In genomic region chr10:88380430-88381060, GRCm38 (mm10) we compare ENCODE assay signal across 8 mouse cellular contexts. TPM values are rescaled to one million over a fixed set of nuclear protein-coding genes. Genes with fewer than 3 reads are reported as not detected.
A peak's percentile ranks its signal among the peaks of the same experiment; 100 is the strongest.
DNase-seq lines count a peak whose midpoint lies in the region; ATAC-seq and TF ChIP-seq lines count a peak whose summit lies in the region.

No protein-coding gene starts in this region.

- DNase-seq in 3134 (ENCODE audit: extremely low read depth, insufficient read length, low spot score), result peak; percentile 20
- no peak for DNase-seq in ES-E14 (ENCODE audit: low read depth, low spot score)
- peak; percentile 28 for DNase-seq in gastrocnemius, postnatal 14 days
- DNase-seq in kidney, postnatal 10 days, result peak; percentile 33
- DNase-seq in left cerebral cortex, postnatal 14 days (ENCODE audit: low spot score in 2 of 2), result no peak

- peak overlapping the region; percentile 83 for H3K4me2 ChIP-seq in neural tube, embryonic 15.5 days

- H3K27ac ChIP-seq in ES-E14 (ENCODE audit: insufficient read depth, low read depth, low read length, poor library complexity, severe bottlenecking), result no peak overlapping the region
- peak overlapping the region; percentile 87 for H3K27ac ChIP-seq in neural tube, embryonic 15.5 days (replicated peaks)

- H3K4me1 ChIP-seq in ES-E14 (ENCODE audit: control insufficient read depth in 2 of 2, insufficient read depth in 2 of 2, low read length in 2 of 2, poor library complexity in 1 of 2), result peaks cover 3 to 8% of the 10 kb centered on the region in 2 experiments; a peak in 1 of 4 replicates
- peaks cover 28% of the 10 kb centered on the region for H3K4me1 ChIP-seq in neural tube, embryonic 15.5 days

- intact Hi-C loops in gastrocnemius, postnatal 14 days (cut with DNase I; ENCODE audit: low total_unique reads), result no loop called here
- intact Hi-C loops in left cerebral cortex, postnatal 14 days (cut with DNase I), result no loop called here

- WGBS in neural tube, embryonic 15.5 days, result 53% methylated on average over 14 of the region's 14 CpGs

- H3K9me3 ChIP-seq in ES-E14 (ENCODE audit: control insufficient read depth, insufficient read depth, low read depth, low read length), result no peaks in the 10 kb centered on the region
- no peaks in the 10 kb centered on the region for H3K9me3 ChIP-seq in neural tube, embryonic 15.5 days (replicated peaks)

- no peaks in the 10 kb centered on the region for H3K27me3 ChIP-seq in neural tube, embryonic 15.5 days (replicated peaks)

- H3K36me3 ChIP-seq in ES-E14 (ENCODE audit: control insufficient read depth, insufficient read depth, low read length, poor library complexity, severe bottlenecking), result no peaks in the 10 kb centered on the region
- no peaks in the 10 kb centered on the region for H3K36me3 ChIP-seq in neural tube, embryonic 15.5 days

- peak overlapping the region; percentile 33; the same call in 1 of the 2 replicates for H3K9ac ChIP-seq in ES-E14 (ENCODE audit: insufficient read depth, low read depth, low read length, poor library complexity, severe bottlenecking)
- peak overlapping the region; percentile 92 for H3K9ac ChIP-seq in neural tube, embryonic 15.5 days (replicated peaks)

- in situ Hi-C loops in ES-E14 (cut with MboI; ENCODE audit: low sequenced_read_pairs in 2 of 2, unreplicated experiment in 2 of 2), result no loop called here

- ATAC-seq in neural tube, embryonic 15.5 days (ENCODE audit: low FRiP score), result no peak
- ATAC-seq in activated CD4-positive, CD25-positive, alpha-beta regulatory T cell, adult 4 months, result no peak
- ATAC-seq in inflammation-experienced regulatory T-cells, adult 6 months, result no peak

- H3K4me3 ChIP-seq in ES-E14 (ENCODE audit: insufficient read depth in 1 of 2, low read depth in 1 of 2, low read length in 2 of 2, poor library complexity in 1 of 2, severe bottlenecking in 1 of 2), result peak overlapping the region; percentile 79 to 86
- H3K4me3 ChIP-seq in neural tube, embryonic 15.5 days (replicated peaks), result peak overlapping the region; percentile 85

TF ChIP-seq in ES-E14, 5 proteins besides CTCF, POLR2A, EP300 and RAD21:
- TF ChIP-seq ZC3H11A (IDR thresholded peaks at IDR 0.05; ENCODE audit: borderline replicate concordance, low read depth, low read length), result no peak
- no peak for TF ChIP-seq ZNF384 (IDR thresholded peaks at IDR 0.05; ENCODE audit: low read depth, low read length)

RNA-seq across cellular contexts. Expression of gene Gnptab, which starts 1.6 kb away (rescaled TPM):
- 25.1 and 34.0 TPM in 2 replicates for total RNA-seq in ES-E14 (2012; rRNA removed)
- total RNA-seq in gastrocnemius, postnatal 14 days (2021), result 10 to 100 TPM in 1 of 2 experiments, 1 to 10 TPM in 1; 9.2 to 10.3 TPM
- polyA plus RNA-seq in neural tube, embryonic 15.5 days (2015; fragmentation: Nextera tagmentation; extraction: Ambion mirVana), result 16.5 and 19.6 TPM in 2 replicates
- 10 to 100 TPM; 81.4 to 93.4 TPM for total RNA-seq in left cerebral cortex, postnatal 14 days (2021)
- 1 to 10 TPM; 3.4 to 4.8 TPM for polyA plus RNA-seq in activated CD4-positive, CD25-positive, alpha-beta regulatory T cell, adult 4 months (2017; shearing (Covaris generic))
- 1 to 10 TPM; 6.5 to 9.1 (median 6.8) TPM for polyA plus RNA-seq in inflammation-experienced regulatory T-cells, adult 6 months (2017; shearing (Covaris generic))

RNA-seq across cellular contexts. Expression of gene Dram1, which starts 1.7 kb away (rescaled TPM):
- 1.3 and 3.3 TPM in 2 replicates for total RNA-seq in ES-E14 (2012; rRNA removed)
- total RNA-seq in gastrocnemius, postnatal 14 days (2021), result 1 to 10 TPM; 1.3 to 1.7 TPM
- polyA plus RNA-seq in neural tube, embryonic 15.5 days (2015; fragmentation: Nextera tagmentation; extraction: Ambion mirVana), result 0.87 and 1.8 TPM in 2 replicates
- 1 to 10 TPM in 1 of 2 experiments, under 1 TPM in 1; 0.85 to 1.5 TPM for total RNA-seq in left cerebral cortex, postnatal 14 days (2021)
- polyA plus RNA-seq in activated CD4-positive, CD25-positive, alpha-beta regulatory T cell, adult 4 months (2017; shearing (Covaris generic)), result under 1 TPM in 1 of 2 experiments, not detected in 1; 0.33 TPM
- 1 to 10 TPM; 1.3 to 1.8 (median 1.7) TPM for polyA plus RNA-seq in inflammation-experienced regulatory T-cells, adult 6 months (2017; shearing (Covaris generic))

Comparison
In these comparisons a context has a peak if more than half of its experiments do, and no peak if none do; other contexts are left out.
1. DNase-seq: peak in 3134 (single experiment), gastrocnemius, postnatal 14 days (single experiment) and kidney, postnatal 10 days (single experiment); none in ES-E14 (single experiment) and left cerebral cortex, postnatal 14 days (0 of 2).